Mouse (Mus musculus): ENCODE results near the gene Strada. TPM values are rescaled to one million over a fixed set of nuclear protein-coding genes. Genes with fewer than 3 reads are reported as not detected.
"Not testable (repeated sequence)": the region's sequence is repeated elsewhere in the genome, so short reads cannot be mapped to it uniquely, and the experiment has no call there.

Strada gene
- total RNA-seq (2014; rRNA removed) (34.1 and 39.2 TPM in 2 replicates), polyA plus RNA-seq (2015; fragmentation: Nextera tagmentation; extraction: Ambion mirVana) (23.6 and 25.0 TPM in 2 replicates)

GRCm38 (mm10) chr11:106202123-106202465 is at the start of gene Strada:
Strada (minus strand) TSS chr11:106202168.
- no peak within 1 kb of the TSS for H3K4me3 ChIP-seq (ENCODE audit: low read length)

DNA sequence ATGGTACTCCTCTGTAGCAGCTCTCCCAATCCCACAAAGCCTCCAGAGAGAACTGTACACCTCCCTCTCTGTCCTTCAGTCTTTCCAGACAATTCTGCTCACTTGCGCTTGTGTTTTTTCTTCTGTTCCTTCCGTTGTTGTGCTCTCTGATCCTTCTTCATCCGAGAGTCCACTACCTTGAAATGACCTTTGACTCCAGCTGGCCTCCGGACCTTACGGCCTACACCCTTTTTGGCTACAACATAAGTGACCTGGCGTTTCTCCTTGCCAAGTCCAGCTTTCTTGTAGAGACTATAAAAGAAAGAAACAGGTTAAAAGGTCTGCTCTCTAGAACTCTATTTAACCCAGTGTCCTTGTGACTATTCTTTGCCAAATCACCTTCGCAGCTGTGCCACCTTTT is 47.4 kb upstream of the Strada start:
- Histone ChIP-seq H3K36me3 (ENCODE audit: insufficient read depth, low read length) (peaks cover 89% of the 10 kb centered on the region), H3K9me3 (ENCODE audit: low read length) (0 out of 2 replicates have a peak, but pooled peaks cover 3% of the 10 kb centered on the region), H3K27ac (no peak overlapping the region), H3K4me1 (ENCODE audit: insufficient read depth, low read length) (no peaks in the 10 kb centered on the region), H3K4me3 (ENCODE audit: low read length) (no peak overlapping the region), H3K9ac (replicated peaks; ENCODE audit: low read length) (no peak overlapping the region), H3K27me3 (ENCODE audit: insufficient read depth, low read length) (no peaks in the 10 kb centered on the region), H3K4me2 (ENCODE audit: low read depth, low read length) (no peak overlapping the region)
- no peak for ATAC-seq
- WGBS: 90% methylated on average over 7 of the region's 7 CpGs
- no peak for TF ChIP-seq CTCF (IDR thresholded peaks at IDR 0.05; ENCODE audit: low read depth)
- DNase-seq (ENCODE audit: low spot score): no peak

More at GRCm38 (mm10) chr11:106202123-106202465, at the start of gene Strada:
- 80% methylated on average over 5 of the region's 5 CpGs for WGBS
- ATAC-seq: no peak
- peaks cover 48% of the 10 kb centered on the region for H3K36me3 ChIP-seq (ENCODE audit: insufficient read depth, low read length)
- TF ChIP-seq CTCF (IDR thresholded peaks at IDR 0.05; ENCODE audit: low read depth): no peak
- no peak within 1 kb of the TSS for H3K9ac ChIP-seq (replicated peaks; ENCODE audit: low read length)
- H3K4me1 ChIP-seq (ENCODE audit: insufficient read depth, low read length): no peaks in the 10 kb centered on the region
- H3K4me2 ChIP-seq (ENCODE audit: low read depth, low read length): no peak within 1 kb of the TSS
- H3K9me3 ChIP-seq (ENCODE audit: low read length): no peaks in the 10 kb centered on the region
- DNase-seq (ENCODE audit: low spot score): no peak
- H3K27me3 ChIP-seq (ENCODE audit: insufficient read depth, low read length): no peaks in the 10 kb centered on the region
- H3K27ac ChIP-seq: no peak within 1 kb of the TSS

DNA sequence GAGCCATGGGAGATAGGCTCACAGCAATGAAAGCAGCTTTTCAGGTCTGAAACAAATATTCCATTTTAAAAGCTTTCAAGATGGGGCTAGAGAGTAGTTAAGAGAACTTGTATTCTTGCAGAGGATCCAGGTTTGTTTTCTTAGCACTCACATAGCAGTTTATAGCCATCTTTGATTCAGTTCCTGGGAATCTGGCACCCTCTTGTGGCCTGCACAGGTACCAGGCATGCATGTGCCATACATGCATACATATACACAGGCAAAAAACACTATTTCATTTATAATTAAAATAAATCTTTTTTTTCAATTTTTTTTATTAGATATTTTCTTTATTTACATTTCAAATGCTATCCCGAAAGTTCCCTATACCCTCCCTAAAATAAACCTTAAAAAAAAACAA is 44.9 kb upstream of the Strada start:
- peak; percentile 30 for DNase-seq (ENCODE audit: low spot score)
- H3K9ac ChIP-seq (replicated peaks; ENCODE audit: low read length): no peak overlapping the region
- H3K4me1 ChIP-seq (ENCODE audit: insufficient read depth, low read length): no peaks in the 10 kb centered on the region
- H3K27me3 ChIP-seq (ENCODE audit: insufficient read depth, low read length): no peaks in the 10 kb centered on the region
- no peak overlapping the region for H3K4me2 ChIP-seq (ENCODE audit: low read depth, low read length)
- H3K4me3 ChIP-seq (ENCODE audit: low read length): no peak overlapping the region
- WGBS: 98% methylated on average over 1 of the region's 1 CpGs
- H3K27ac ChIP-seq: no peak overlapping the region
- TF ChIP-seq CTCF (IDR thresholded peaks at IDR 0.05; ENCODE audit: low read depth): peak; percentile 58
- peaks cover 91% of the 10 kb centered on the region for H3K36me3 ChIP-seq (ENCODE audit: insufficient read depth, low read length)
- no peak for ATAC-seq
- 0 out of 2 replicates have a peak, but pooled peaks cover 3% of the 10 kb centered on the region for H3K9me3 ChIP-seq (ENCODE audit: low read length)

- not testable (repeated sequence) for H3K4me3 ChIP-seq (ENCODE audit: low read length); H3K4me2 ChIP-seq (ENCODE audit: low read depth, low read length); H3K9me3 ChIP-seq (ENCODE audit: low read length); H3K9ac ChIP-seq (replicated peaks; ENCODE audit: low read length); ATAC-seq; H3K27ac ChIP-seq; H3K27me3 ChIP-seq (ENCODE audit: insufficient read depth, low read length); H3K4me1 ChIP-seq (ENCODE audit: insufficient read depth, low read length); DNase-seq (ENCODE audit: low spot score)
- peaks cover 52% of the 10 kb centered on the region for H3K36me3 ChIP-seq (ENCODE audit: insufficient read depth, low read length)
- peak; percentile 27 for TF ChIP-seq CTCF (IDR thresholded peaks at IDR 0.05; ENCODE audit: low read depth)
- 85% methylated on average over 8 of the region's 8 CpGs for WGBS
These were observed 32.0 kb upstream of the Strada start for GRCm38 (mm10) chr11:106233978-106234377.

DNA sequence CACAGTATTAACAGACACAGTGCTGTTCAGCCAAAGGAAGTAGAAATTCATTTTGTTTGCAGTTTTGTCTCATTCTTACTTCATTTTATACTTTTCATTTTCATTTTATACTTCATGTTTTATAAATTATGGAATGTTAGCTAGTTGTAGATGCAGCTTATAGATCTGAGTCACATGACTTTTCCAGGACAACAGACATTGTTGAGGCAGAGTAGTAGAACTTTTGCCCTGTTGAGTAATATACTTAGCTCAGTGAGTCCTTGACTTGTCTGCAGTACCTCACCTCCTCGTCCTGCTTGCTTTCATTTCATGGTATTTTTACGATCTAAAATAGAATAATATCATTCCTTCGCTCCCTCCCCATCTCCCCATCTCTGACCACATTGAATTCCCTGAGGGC is 18.6 kb upstream of the Strada start:
- Histone ChIP-seq H3K9ac (replicated peaks; ENCODE audit: low read length) (no peak overlapping the region), H3K27me3 (ENCODE audit: insufficient read depth, low read length) (no peaks in the 10 kb centered on the region), H3K9me3 (ENCODE audit: low read length) (no peaks in the 10 kb centered on the region), H3K27ac (no peak overlapping the region), H3K4me3 (ENCODE audit: low read length) (no peak overlapping the region), H3K4me1 (ENCODE audit: insufficient read depth, low read length) (peaks cover 12% of the 10 kb centered on the region), H3K4me2 (ENCODE audit: low read depth, low read length) (no peak overlapping the region), H3K36me3 (ENCODE audit: insufficient read depth, low read length) (peaks cover 11% of the 10 kb centered on the region; the same call in 1 of the 2 replicates)
- WGBS: 92% methylated on average over 3 of the region's 3 CpGs
- DNase-seq (ENCODE audit: low spot score): no peak
- ATAC-seq: no peak
- no peak for TF ChIP-seq CTCF (IDR thresholded peaks at IDR 0.05; ENCODE audit: low read depth)

GRCm38 (mm10) chr11:106216730-106217490 is 14.9 kb upstream of the Strada start, which contains the start of gene Ddx42:
Ddx42 (plus strand) TSS chr11:106216926.
- DNase-seq (ENCODE audit: low spot score): peak; percentile 99
- H3K9ac ChIP-seq (replicated peaks; ENCODE audit: low read length): peak within 1 kb of the TSS; percentile 91
- H3K27ac ChIP-seq: peak within 1 kb of the TSS; percentile 93
- no peaks in the 10 kb centered on the region for H3K36me3 ChIP-seq (ENCODE audit: insufficient read depth, low read length)
- ATAC-seq: peak; percentile 96
- 1% methylated on average over 70 of the region's 70 CpGs for WGBS
- H3K4me3 ChIP-seq (ENCODE audit: low read length): peak within 1 kb of the TSS; percentile 68
- no peaks in the 10 kb centered on the region for H3K9me3 ChIP-seq (ENCODE audit: low read length)
- peaks cover 20% of the 10 kb centered on the region for H3K4me1 ChIP-seq (ENCODE audit: insufficient read depth, low read length)
- peak within 1 kb of the TSS; percentile 62 for H3K4me2 ChIP-seq (ENCODE audit: low read depth, low read length)
- H3K27me3 ChIP-seq (ENCODE audit: insufficient read depth, low read length): no peaks in the 10 kb centered on the region
- TF ChIP-seq CTCF (IDR thresholded peaks at IDR 0.05; ENCODE audit: low read depth): no peak
